Mouse (Mus musculus) cerebellum, adult 2 months (tissue): ENCODE data around the gene Gtf2f2.

ENCODE experiments used
- CTCF ChIP-seq: fragments of 200-500 bp; IDR thresholded peaks from 2 replicates; pipeline ENCODE4 v1.5.1; 2011; ENCODE audit warnings: low read depth, mild to moderate bottlenecking, control low read depth, low read length, moderate library complexity, borderline replicate concordance; ENCODE audit not compliant: insufficient read depth
- POLR2A ChIP-seq: fragments of 200-500 bp; IDR thresholded peaks from 2 replicates; pipeline ENCODE4 v1.6.1; 2011; ENCODE audit warnings: low read length, control low read depth, borderline replicate concordance; ENCODE audit not compliant: insufficient read depth

DNA sequence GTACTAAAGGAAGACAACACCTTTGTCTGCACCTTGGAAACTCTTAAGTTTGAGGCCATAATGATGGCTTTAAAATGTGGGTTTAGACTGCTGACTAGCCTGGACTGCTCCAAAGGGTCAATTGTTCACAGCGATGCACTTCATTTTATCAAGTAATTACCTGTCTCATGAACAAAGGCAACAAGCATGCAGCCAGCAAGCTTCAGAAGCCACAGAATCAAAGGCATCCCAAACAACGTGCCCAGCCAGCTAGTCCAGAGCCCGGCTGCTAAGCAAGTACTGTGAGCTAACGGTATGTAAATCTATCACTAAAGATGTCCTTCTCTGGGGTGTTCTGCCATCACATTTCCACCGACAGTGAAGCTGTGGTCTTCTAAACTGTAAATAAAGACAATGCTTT is 47.5 kb downstream of the Gtf2f2 start:
- no peak for TF ChIP-seq CTCF
- no peak for TF ChIP-seq POLR2A
